Mouse (Mus musculus) liver, postnatal 0 days (tissue): Measurements from ENCODE around the gene Sel1l3. TPM values are rescaled to one million over a fixed set of nuclear protein-coding genes. Genes with fewer than 3 reads are reported as not detected.

Source experiments
- ATAC-seq: fragments of 200-750 bp; cut with Nextera tagmentation; 2 replicates; pipeline ENCODE4 v1.8.0; 2017; ENCODE audit warnings: mild to moderate bottlenecking, moderate library complexity
- DNase-seq: peaks from one replicate; pipeline ENCODE4 v3.0.0-alpha.2; 2016
- H3K27ac ChIP-seq: fragments of 300-500 bp; sonication (generic); 2 replicates; pipeline ENCODE4 v1.5.1; 2014; ENCODE audit warnings: antibody characterized with exemption, moderate library complexity, mild to moderate bottlenecking, low read depth
- H3K27me3 ChIP-seq: fragments of 300-500 bp; sonication (generic); 2 replicates; pipeline ENCODE4 v1.6.1; 2014; ENCODE audit warnings: low read length, control low read depth, mixed read lengths; ENCODE audit not compliant: insufficient read depth
- H3K36me3 ChIP-seq: fragments of 300-500 bp; sonication (generic); replicated peaks from 2 replicates; pipeline ENCODE4 v1.6.1; 2014; ENCODE audit warnings: mild to moderate bottlenecking, control low read depth, low read length, moderate library complexity, mixed read lengths; ENCODE audit not compliant: insufficient read depth
- H3K4me1 ChIP-seq: fragments of 300-500 bp; sonication (generic); 2 replicates; pipeline ENCODE4 v1.6.1; 2014; ENCODE audit warnings: antibody characterized with exemption, mild to moderate bottlenecking, control low read depth; ENCODE audit not compliant: insufficient read depth
- H3K4me2 ChIP-seq: fragments of 300-500 bp; sonication (generic); 2 replicates; pipeline ENCODE4 v1.6.1; 2014; ENCODE audit warnings: low read depth, mild to moderate bottlenecking, low read length, moderate library complexity, mixed read lengths
- H3K4me3 ChIP-seq: fragments of 300-500 bp; sonication (generic); 2 replicates; pipeline ENCODE4 v1.5.1; 2014; ENCODE audit warnings: low read depth, low read length
- H3K9ac ChIP-seq: fragments of 300-500 bp; sonication (generic); replicated peaks from 2 replicates; pipeline ENCODE4 v1.6.1; 2014; ENCODE audit warnings: mild to moderate bottlenecking, moderate library complexity
- H3K9me3 ChIP-seq: fragments of 300-500 bp; sonication (generic); 2 replicates; pipeline ENCODE4 v1.6.1; 2016; ENCODE audit warnings: mild to moderate bottlenecking, control low read depth, low read length, mixed read lengths
- CTCF ChIP-seq: sonication (generic); IDR thresholded peaks from 2 replicates; pipeline ENCODE4 v1.5.1; 2016; ENCODE audit warnings: antibody characterized with exemption, low read depth
- EP300 ChIP-seq: IDR thresholded peaks from 2 replicates; pipeline ENCODE4 v1.6.1; 2016; ENCODE audit warnings: antibody characterized with exemption, low read depth, mild to moderate bottlenecking
- WGBS: fragments of 180-500 bp; shearing (Covaris S2); extraction: QIAGEN DNeasy Blood & Tissue Kit; methylation state at CpG from one replicate; pipeline ENCODE4 v1.1.7; 2014; ENCODE audit not compliant: insufficient replicate concordance; 5-methylcytosine and 5-hydroxymethylcytosine counted together
- polyA plus RNA-seq: library from polyadenylated mRNA; unstranded; fragments of >200 nt; fragmentation: Nextera tagmentation; extraction: Ambion mirVana; gene quantifications from 2 replicates; pipeline ENCODE4 v1.2.1, GENCODE M21; 2015

Gene Sel1l3
- polyA plus RNA-seq, 1 experiment from 2014 or later = 0.93 TPM

DNA sequence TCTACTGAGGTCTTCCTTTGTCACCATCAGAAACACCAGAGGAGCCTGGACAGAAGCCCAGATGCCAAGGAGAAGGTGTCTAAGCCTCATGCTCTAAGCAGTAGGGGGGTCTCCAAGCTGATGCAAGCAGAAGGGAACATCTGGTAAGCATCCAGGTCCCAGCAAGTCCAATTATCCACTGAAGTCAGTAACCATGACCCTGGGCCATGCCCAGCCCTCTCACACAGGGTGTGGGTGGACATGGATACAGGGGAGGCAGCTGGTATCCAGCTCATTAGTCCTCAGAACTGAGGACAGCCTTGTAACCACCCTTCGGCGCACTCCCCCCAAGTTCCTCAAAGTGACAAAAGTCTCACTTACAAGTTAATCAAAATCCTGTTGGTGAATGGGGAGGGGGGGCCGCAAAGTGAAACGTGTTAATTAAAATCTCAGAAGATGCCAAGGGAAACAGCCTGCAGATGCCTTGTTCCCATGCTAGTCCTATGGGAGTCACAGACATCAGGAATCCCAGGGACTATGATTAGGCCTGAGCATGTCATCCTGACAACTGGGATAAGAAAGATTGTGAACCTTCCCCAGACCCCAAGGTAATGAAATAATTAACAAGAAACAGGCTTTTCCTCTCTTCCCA is 35.8 kb upstream of the Sel1l3 start:
- no peak for TF ChIP-seq CTCF
- no peak for TF ChIP-seq EP300
- H3K27me3 ChIP-seq = no peaks in the 10 kb centered on the region
- H3K27ac ChIP-seq = no peak overlapping the region
- no peaks in the 10 kb centered on the region for H3K4me1 ChIP-seq
- ATAC-seq (no peak), DNase-seq (no peak)
- 74% methylated on average over 4 of the region's 4 CpGs for WGBS
- H3K9me3 ChIP-seq = no peaks in the 10 kb centered on the region
- no peak overlapping the region for H3K4me3 ChIP-seq
- H3K9ac ChIP-seq = no peak overlapping the region
- H3K36me3 ChIP-seq = no peaks in the 10 kb centered on the region
- H3K4me2 ChIP-seq = no peak overlapping the region

- Histone ChIP-seq H3K4me1 (no peaks in the 10 kb centered on the region), H3K9me3 (no peaks in the 10 kb centered on the region), H3K4me3 (no peak overlapping the region), H3K9ac (no peak overlapping the region), H3K27me3 (no peaks in the 10 kb centered on the region), H3K4me2 (no peak overlapping the region), H3K36me3 (no peaks in the 10 kb centered on the region), H3K27ac (no peak overlapping the region)
- TF ChIP-seq CTCF = no peak
- TF ChIP-seq EP300 = no peak
- DNase-seq (no peak), ATAC-seq (no peak)
- WGBS = 73% methylated on average over 11 of the region's 11 CpGs
These were observed 34.8 kb upstream of the Sel1l3 start for GRCm38 (mm10) chr5:53248499-53248898.

GRCm38 (mm10) chr5:53243933-53244332 is 30.2 kb upstream of the Sel1l3 start:
- Histone ChIP-seq H3K4me3 (no peak overlapping the region), H3K4me2 (no peak overlapping the region), H3K9me3 (no peaks in the 10 kb centered on the region), H3K27me3 (no peaks in the 10 kb centered on the region), H3K36me3 (no peaks in the 10 kb centered on the region), H3K4me1 (no peaks in the 10 kb centered on the region), H3K27ac (no peak overlapping the region), H3K9ac (no peak overlapping the region)
- 65% methylated on average over 10 of the region's 10 CpGs for WGBS
- TF ChIP-seq EP300 = no peak
- TF ChIP-seq CTCF = no peak
- ATAC-seq (no peak), DNase-seq (no peak)

GRCm38 (mm10) chr5:53242865-53243499 is 29.3 kb upstream of the Sel1l3 start:
- Histone ChIP-seq H3K27ac (no peak overlapping the region), H3K9ac (no peak overlapping the region), H3K4me2 (no peak overlapping the region), H3K4me3 (no peak overlapping the region), H3K9me3 (no peaks in the 10 kb centered on the region), H3K36me3 (no peaks in the 10 kb centered on the region), H3K4me1 (no peaks in the 10 kb centered on the region), H3K27me3 (no peaks in the 10 kb centered on the region)
- no peak for DNase-seq
- no peak for TF ChIP-seq CTCF
- TF ChIP-seq EP300 = no peak
- no peak for ATAC-seq
- WGBS = 79% methylated on average over 7 of the region's 7 CpGs

DNA sequence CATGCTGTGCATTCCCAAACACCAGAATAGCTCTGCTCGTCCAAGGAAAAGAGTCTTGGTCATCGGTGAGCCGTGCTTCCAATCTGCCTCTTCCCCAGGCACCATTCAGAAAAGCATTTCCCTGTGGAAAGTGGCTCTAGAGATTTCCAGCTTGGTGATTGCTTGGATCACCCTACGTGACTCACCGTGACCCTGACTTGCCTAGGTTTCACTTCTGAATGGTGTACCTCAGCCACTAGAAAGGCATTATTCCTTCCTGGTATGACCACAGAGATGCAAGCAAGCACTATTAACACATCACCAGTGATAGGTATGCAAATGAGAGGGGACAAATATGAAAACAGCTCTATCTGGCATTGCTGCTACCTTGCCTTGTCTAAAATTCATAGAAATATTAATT is 28.2 kb upstream of the Sel1l3 start:
- 81% methylated on average over 5 of the region's 5 CpGs for WGBS
- ATAC-seq (no peak), DNase-seq (no peak)
- Histone ChIP-seq H3K27me3 (no peaks in the 10 kb centered on the region), H3K9me3 (no peaks in the 10 kb centered on the region), H3K27ac (no peak overlapping the region), H3K4me3 (no peak overlapping the region), H3K4me1 (no peaks in the 10 kb centered on the region), H3K36me3 (no peaks in the 10 kb centered on the region), H3K4me2 (no peak overlapping the region), H3K9ac (no peak overlapping the region)
- TF ChIP-seq EP300 (no peak), CTCF (no peak)

- no peaks in the 10 kb centered on the region for H3K9me3 ChIP-seq
- no peak for ATAC-seq
- no peak overlapping the region for H3K9ac ChIP-seq
- no peak overlapping the region for H3K27ac ChIP-seq
- TF ChIP-seq CTCF = no peak
- TF ChIP-seq EP300 = no peak
- WGBS = 55% methylated on average over 2 of the region's 2 CpGs
- H3K36me3 ChIP-seq = no peaks in the 10 kb centered on the region
- no peak for DNase-seq
- H3K4me1 ChIP-seq = no peaks in the 10 kb centered on the region
- H3K4me2 ChIP-seq = no peak overlapping the region
- no peaks in the 10 kb centered on the region for H3K27me3 ChIP-seq
- H3K4me3 ChIP-seq = no peak overlapping the region
These were observed 27.4 kb upstream of the Sel1l3 start for GRCm38 (mm10) chr5:53241109-53241508.
